Mouse (Mus musculus) embryonic stem cell, embryonic (primary cell): Measurements from ENCODE around the gene Gm20388.

ENCODE experiments used
- CTCF ChIA-PET, 4 experiments: fragments of 300-600 bp in 2 of 4; fragments of 350-600 bp in 2 of 4; sonication (Branson Sonifier 250); formaldehyde crosslinking; loops; one replicate each; lab custom pipeline; 2022; ENCODE audit warnings: inconsistent platforms in 2 of 4; lab: Charles Lee
- POLR2A ChIA-PET, 4 experiments: fragments of 300-600 bp in 2 of 4; fragments of 350-600 bp in 2 of 4; sonication (Branson Sonifier 250); formaldehyde crosslinking; loops; one replicate each; lab custom pipeline; 2022; ENCODE audit warnings: antibody characterized with exemption in 4 of 4, inconsistent platforms in 1 of 4; lab: Charles Lee

Gene Gm20388

GRCm38 (mm10) chr8:120599504-120599903 is 688.9 kb downstream of the Gm20388 start:
- CTCF ChIA-PET, result interaction anchor here (0.5 to 2.2 kb wide), 74 partner anchors 9 to 1898 kb away, joined by 3 to 23 read pairs (median 4); partner anchors contain the start of genes Gins2 (in 2 of the 4) and Fam92b (in 1 of the 4)
- POLR2A ChIA-PET, result interaction anchor here (0.6 to 1.4 kb wide), 10 partner anchors 11 to 789 kb away, joined by 3 to 9 read pairs (median 4); no protein-coding TSS in a partner anchor

- ChIA-PET CTCF (interaction anchor here in 3 of 4 experiments (0.6 to 1.6 kb wide), 25 partner anchors 8 to 424 kb away, joined by 3 to 16 read pairs (median 4); partner anchors contain the start of gene Gins2 (in 1 of the 3)), POLR2A (interaction anchor here in 3 of 4 experiments (0.6 to 1.4 kb wide), 21 partner anchors 9 to 302 kb away, joined by 3 to 12 read pairs (median 3); partner anchors contain the start of gene Gins2 (in 2 of the 3))
Measured at GRCm38 (mm10) chr8:120602672-120603071, 692.0 kb downstream of the Gm20388 start.

GRCm38 (mm10) chr8:120607460-120607859 is 696.8 kb downstream of the Gm20388 start:
- ChIA-PET CTCF (interaction anchor here in 1 of 4 experiments (1.0 kb wide), 1 partner anchor 11 kb away, joined by 4 read pairs; no protein-coding TSS in a partner anchor), POLR2A (interaction anchor here in 1 of 4 experiments (0.6 kb wide), 1 partner anchor 65 kb away, joined by 3 read pairs; no protein-coding TSS in a partner anchor)

- ChIA-PET CTCF (interaction anchor here in 3 of 4 experiments (0.8 to 3.6 kb wide), 11 partner anchors 8 to 326 kb away, joined by 3 to 18 read pairs (median 4); no protein-coding TSS in a partner anchor), POLR2A (interaction anchor here in 2 of 4 experiments (1.0 to 1.1 kb wide), 2 partner anchors 11 to 73 kb away, joined by 3 read pairs; no protein-coding TSS in a partner anchor)
Measured at GRCm38 (mm10) chr8:120607885-120608284, 697.2 kb downstream of the Gm20388 start.

GRCm38 (mm10) chr8:120610824-120611223 is 700.2 kb downstream of the Gm20388 start:
- CTCF ChIA-PET, result interaction anchor here (0.6 to 3.6 kb wide), 14 partner anchors 11 to 432 kb away, joined by 3 to 19 read pairs (median 3); no protein-coding TSS in a partner anchor
- POLR2A ChIA-PET, result interaction anchor here in 2 of 4 experiments (1.4 to 2.1 kb wide), 5 partner anchors 8 to 22 kb away, joined by 3 to 6 read pairs (median 5); partner anchors contain the start of gene Gins2 (in 1 of the 2)

GRCm38 (mm10) chr8:120614491-120614890 is 703.9 kb downstream of the Gm20388 start:
- CTCF ChIA-PET, result interaction anchor here in 2 of 4 experiments (0.6 to 1.7 kb wide), 4 partner anchors 12 to 287 kb away, joined by 3 to 7 read pairs (median 5); no protein-coding TSS in a partner anchor
- POLR2A ChIA-PET, result no interaction called here

GRCm38 (mm10) chr8:120616663-120617626 is 706.3 kb downstream of the Gm20388 start:
- POLR2A ChIA-PET, result interaction anchor here in 3 of 4 experiments (0.6 to 3.7 kb wide), 11 partner anchors 8 to 99 kb away, joined by 3 to 25 read pairs (median 5); partner anchors contain the start of gene Gins2 (in 2 of the 3)
- CTCF ChIA-PET, result interaction anchor here (0.5 to 2.1 kb wide), 18 partner anchors 10 to 373 kb away, joined by 3 to 16 read pairs (median 4); no protein-coding TSS in a partner anchor

- POLR2A ChIA-PET, result interaction anchor here in 3 of 4 experiments (0.6 to 3.7 kb wide), 15 partner anchors 8 to 551 kb away, joined by 3 to 25 read pairs (median 4); partner anchors contain the start of genes 1190005I06Rik (in 1 of the 3) and Gins2 (in 1 of the 3)
Measured at GRCm38 (mm10) chr8:120618110-120618509, 707.5 kb downstream of the Gm20388 start.

GRCm38 (mm10) chr8:120619235-120620180 is 708.9 kb downstream of the Gm20388 start:
- ChIA-PET CTCF (interaction anchor here (0.5 to 2.1 kb wide), 28 partner anchors 9 to 636 kb away, joined by 3 to 13 read pairs (median 4); no protein-coding TSS in a partner anchor), POLR2A (interaction anchor here (0.5 to 3.7 kb wide), 36 partner anchors 7 to 984 kb away, joined by 3 to 25 read pairs (median 4); partner anchors contain the start of genes Gins2 (in 1 of the 4) and Kcng4 (in 1 of the 4))

More at GRCm38 (mm10) chr8:120618110-120618509, 707.5 kb downstream of the Gm20388 start:
- CTCF ChIA-PET, result interaction anchor here (0.5 to 2.1 kb wide), 21 partner anchors 9 to 637 kb away, joined by 3 to 11 read pairs (median 4); no protein-coding TSS in a partner anchor

GRCm38 (mm10) chr8:120620441-120620840 is 709.8 kb downstream of the Gm20388 start:
- CTCF ChIA-PET, result interaction anchor here (0.6 to 2.1 kb wide), 10 partner anchors 51 to 442 kb away, joined by 3 to 10 read pairs (median 3); no protein-coding TSS in a partner anchor
- POLR2A ChIA-PET, result interaction anchor here (0.7 to 3.7 kb wide), 14 partner anchors 9 to 562 kb away, joined by 3 to 25 read pairs (median 4); no protein-coding TSS in a partner anchor

- ChIA-PET POLR2A (interaction anchor here (0.6 to 2.4 kb wide), 13 partner anchors 10 to 287 kb away, joined by 3 to 5 read pairs (median 4); partner anchors contain the start of gene Gins2 (in 1 of the 4)), CTCF (interaction anchor here in 2 of 4 experiments (0.6 to 1.4 kb wide), 11 partner anchors 10 to 601 kb away, joined by 3 to 8 read pairs (median 3); partner anchors contain the start of genes Cox4i1 (in 1 of the 2), Emc8 (in 1 of the 2) and Gm27021 (in 1 of the 2))
Measured at GRCm38 (mm10) chr8:120622161-120622560, 711.5 kb downstream of the Gm20388 start.

GRCm38 (mm10) chr8:120623608-120624007 is 713.0 kb downstream of the Gm20388 start:
- ChIA-PET CTCF (interaction anchor here (0.6 to 2.5 kb wide), 8 partner anchors 17 to 611 kb away, joined by 3 to 7 read pairs (median 3); no protein-coding TSS in a partner anchor), POLR2A (interaction anchor here in 3 of 4 experiments (0.6 to 2.4 kb wide), 11 partner anchors 8 to 420 kb away, joined by 3 to 7 read pairs (median 3); partner anchors contain the start of gene Gm27021 (in 1 of the 3))

- ChIA-PET POLR2A (interaction anchor here in 3 of 4 experiments (0.6 to 1.6 kb wide), 10 partner anchors 8 to 1156 kb away, joined by 3 to 5 read pairs (median 3); no protein-coding TSS in a partner anchor), CTCF (interaction anchor here in 2 of 4 experiments (0.5 to 1.2 kb wide), 13 partner anchors 9 to 953 kb away, joined by 3 to 5 read pairs (median 3); no protein-coding TSS in a partner anchor)
Measured at GRCm38 (mm10) chr8:120626461-120626860, 715.8 kb downstream of the Gm20388 start.

- ChIA-PET CTCF (no interaction called here), POLR2A (interaction anchor here in 2 of 4 experiments (1.0 to 1.6 kb wide), 3 partner anchors 9 to 14 kb away, joined by 4 to 5 read pairs (median 4); no protein-coding TSS in a partner anchor)
Measured at GRCm38 (mm10) chr8:120627298-120627697, 716.7 kb downstream of the Gm20388 start.

- POLR2A ChIA-PET, result interaction anchor here in 3 of 4 experiments (0.8 to 2.5 kb wide), 5 partner anchors 10 to 242 kb away, joined by 3 to 18 read pairs (median 4); no protein-coding TSS in a partner anchor
- CTCF ChIA-PET, result interaction anchor here in 2 of 4 experiments (0.9 to 1.0 kb wide), 2 partner anchors 12 to 310 kb away, joined by 3 read pairs; no protein-coding TSS in a partner anchor
Measured at GRCm38 (mm10) chr8:120630031-120630430, 719.4 kb downstream of the Gm20388 start.
